Mouse (Mus musculus) frontal cortex, postnatal 25 days (tissue): ENCODE results near the gene Unc80.
A peak's percentile ranks its signal among the peaks of the same experiment; 100 is the strongest.
"Not testable (repeated sequence)": the region's sequence is repeated elsewhere in the genome, so short reads cannot be mapped to it uniquely, and the experiment has no call there.

ENCODE experiments used
- DNase-seq, 2 experiments: peaks; one replicate each; pipeline ENCODE4 v3.0.0; 2022; ENCODE audit warnings: low spot score in 2 of 2

Gene Unc80

GRCm38 (mm10) chr1:66617188-66617587 lies 149.0 kb downstream of the Unc80 start:
- no peak for DNase-seq

GRCm38 (mm10) chr1:66638177-66638576 lies 170.0 kb downstream of the Unc80 start:
- DNase-seq: no peak

- DNase-seq: no peak
Measured at GRCm38 (mm10) chr1:66646894-66647293, 178.7 kb downstream of the Unc80 start.

GRCm38 (mm10) chr1:66649568-66649967 lies 181.4 kb downstream of the Unc80 start:
- peak in 1 of 2 experiments; percentile 39 for DNase-seq

- no peak for DNase-seq
Measured at GRCm38 (mm10) chr1:66650006-66650405, 181.8 kb downstream of the Unc80 start.

GRCm38 (mm10) chr1:66655119-66655746 lies 187.1 kb downstream of the Unc80 start:
- DNase-seq: no peak

GRCm38 (mm10) chr1:66655747-66656119 lies 187.6 kb downstream of the Unc80 start:
- DNase-seq: no peak

GRCm38 (mm10) chr1:66671475-66671874 lies 203.3 kb downstream of the Unc80 start:
- DNase-seq: no peak

GRCm38 (mm10) chr1:66672812-66673211 lies 204.6 kb downstream of the Unc80 start:
- DNase-seq: no peak

- no peak for DNase-seq
Measured at GRCm38 (mm10) chr1:66677928-66678327, 209.8 kb downstream of the Unc80 start.

GRCm38 (mm10) chr1:66678662-66679061 lies 210.5 kb downstream of the Unc80 start:
- DNase-seq: no peak

- DNase-seq: no peak
Measured at GRCm38 (mm10) chr1:66682974-66683373, 214.8 kb downstream of the Unc80 start.

- DNase-seq: no peak
Measured at GRCm38 (mm10) chr1:66691772-66692171, 223.6 kb downstream of the Unc80 start.

- DNase-seq: no peak
Measured at GRCm38 (mm10) chr1:66692308-66692707, 224.1 kb downstream of the Unc80 start.

GRCm38 (mm10) chr1:66692780-66693392 lies 224.7 kb downstream of the Unc80 start:
- DNase-seq: no peak

- DNase-seq: no peak
Measured at GRCm38 (mm10) chr1:66694266-66694665, 226.1 kb downstream of the Unc80 start.

- no peak for DNase-seq
Measured at GRCm38 (mm10) chr1:66695296-66695695, 227.1 kb downstream of the Unc80 start.

- DNase-seq: not testable (repeated sequence)
Measured at GRCm38 (mm10) chr1:66699630-66700029, 231.5 kb downstream of the Unc80 start.

- DNase-seq: no peak
Measured at GRCm38 (mm10) chr1:66700149-66700692, 232.1 kb downstream of the Unc80 start.

- DNase-seq: peak; percentile 76 to 83
Measured at GRCm38 (mm10) chr1:66700693-66701575, 232.8 kb downstream of the Unc80 start, which contains the start of gene Rpe. Rpe (plus strand) TSS chr1:66700831.

GRCm38 (mm10) chr1:66701576-66701940 lies 233.4 kb downstream of the Unc80 start:
- no peak for DNase-seq

- DNase-seq: no peak
Measured at GRCm38 (mm10) chr1:66702623-66703345, 234.6 kb downstream of the Unc80 start.
